Mouse (Mus musculus) mouse embryonic stem cell (cell line): ENCODE measurements around the gene Miga2.

ENCODE experiments used
- in situ Hi-C, 2 experiments: fragments of 300-500 bp; cut with MboI; formaldehyde crosslinking; loops; 1 replicate in 1 of 2; 3 replicates in 1 of 2; pipeline ENCODE4 v1.14.3; 2019 to 2020; ENCODE audit warnings: low sequenced_read_pairs in 2 of 2, low pct_unique_long_range_greater_than_20kb in 1 of 2, mixed read lengths in 1 of 2; ENCODE audit not compliant: unreplicated experiment in 1 of 2

Miga2 gene

GRCm38 (mm10) chr2:30363773-30364650, at the start of gene Miga2:
Miga2 (plus strand) TSS chr2:30364233.
- in situ Hi-C loops: no loop called here

GRCm38 (mm10) chr2:30316136-30316535, 47.9 kb upstream of the Miga2 start:
- in situ Hi-C loops: loop anchor here in 1 of 2 experiments (25.0 kb wide), 1 partner anchor 304 kb away; no protein-coding TSS in a partner anchor

DNA sequence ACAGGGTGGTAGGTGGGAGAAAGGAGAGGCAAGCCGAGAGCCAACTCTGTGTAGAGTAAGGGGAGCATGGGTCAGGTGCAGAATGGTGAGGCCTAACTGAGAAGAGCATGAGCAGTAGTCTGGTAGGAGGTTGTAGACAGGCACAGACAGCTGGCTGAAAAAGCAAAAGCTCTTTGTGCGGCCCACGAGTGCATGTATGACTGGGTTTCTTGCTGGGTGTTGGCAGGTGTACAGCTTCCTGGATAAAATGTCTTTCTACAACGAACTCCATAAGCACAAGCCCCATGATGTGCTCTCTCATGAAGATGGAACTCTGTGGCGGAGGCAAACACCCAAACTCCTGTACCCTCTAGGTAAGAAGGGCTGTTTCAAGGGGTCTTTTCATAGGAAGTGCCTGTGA, 47.1 kb upstream of the Miga2 start:
- in situ Hi-C loops: loop anchor here in 1 of 2 experiments (25.0 kb wide), 1 partner anchor 305 kb away; no protein-coding TSS in a partner anchor

DNA sequence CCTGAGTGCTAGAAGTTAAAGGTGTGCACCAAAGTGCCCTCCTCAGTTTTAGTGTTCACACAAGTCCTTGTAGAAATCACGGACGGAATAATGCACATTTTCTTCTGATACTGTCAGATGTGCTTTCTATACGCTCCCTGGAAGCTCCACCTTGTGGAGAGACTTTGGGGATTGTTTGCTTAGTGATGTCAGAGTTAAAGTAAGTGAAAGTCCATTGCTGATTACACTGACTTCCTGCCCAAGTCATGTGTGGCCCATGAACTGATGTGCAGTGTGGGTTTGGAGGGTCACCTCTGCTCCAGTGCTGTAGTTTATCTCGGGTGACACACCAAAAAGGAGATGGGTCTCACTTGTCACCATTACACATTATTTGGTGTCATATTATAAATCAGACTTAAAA, 44.8 kb upstream of the Miga2 start:
- in situ Hi-C loops: loop anchor here in 1 of 2 experiments (25.0 kb wide), 1 partner anchor 307 kb away; no protein-coding TSS in a partner anchor

DNA sequence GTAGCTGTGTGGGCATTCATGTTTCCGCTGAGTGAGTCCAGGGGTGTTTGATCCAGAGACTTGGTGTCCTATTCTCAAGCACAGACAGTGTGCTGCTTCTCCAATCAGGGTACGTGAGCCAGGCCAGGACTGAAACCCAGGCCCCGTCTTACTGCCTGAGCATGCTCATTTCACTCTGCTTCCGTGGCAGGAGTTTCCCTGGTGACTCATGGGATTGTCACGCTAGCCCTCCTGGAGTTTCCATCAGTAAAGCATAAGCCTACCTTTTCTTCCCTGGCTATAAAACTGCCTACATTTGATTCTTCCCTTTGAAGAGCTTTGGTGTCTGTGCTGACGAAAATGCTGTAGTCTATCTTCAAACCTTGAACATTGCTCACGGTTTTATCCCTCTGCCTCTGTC, 40.9 kb upstream of the Miga2 start:
- in situ Hi-C loops: loop anchor here in 1 of 2 experiments (25.0 kb wide), 1 partner anchor 311 kb away; no protein-coding TSS in a partner anchor

- in situ Hi-C loops: no loop called here
Measured at GRCm38 (mm10) chr2:30325296-30325695, 38.7 kb upstream of the Miga2 start.

GRCm38 (mm10) chr2:30327276-30327675, 36.8 kb upstream of the Miga2 start:
- in situ Hi-C loops: no loop called here

GRCm38 (mm10) chr2:30328791-30329190, 35.2 kb upstream of the Miga2 start:
- in situ Hi-C loops: no loop called here

DNA sequence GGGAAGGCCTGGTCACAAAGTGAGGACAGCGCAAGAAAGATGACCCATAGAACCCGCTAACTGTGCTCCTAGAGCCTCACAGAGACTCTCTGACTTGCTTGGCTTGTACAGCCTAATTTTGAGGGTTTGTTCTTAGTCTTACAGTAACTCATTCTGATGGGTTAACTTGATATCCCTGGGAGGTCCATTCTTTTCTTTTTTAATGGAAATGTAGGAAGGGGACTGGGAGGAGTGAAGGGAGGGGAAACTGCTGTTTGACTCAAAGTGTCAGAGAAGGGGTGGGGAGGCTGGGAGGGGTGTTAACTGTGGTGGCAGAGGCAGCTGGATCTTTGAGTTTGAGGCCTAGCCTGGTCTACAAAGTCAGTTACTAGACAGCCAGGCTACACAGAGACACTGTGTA, 28.7 kb upstream of the Miga2 start:
- in situ Hi-C loops: no loop called here

DNA sequence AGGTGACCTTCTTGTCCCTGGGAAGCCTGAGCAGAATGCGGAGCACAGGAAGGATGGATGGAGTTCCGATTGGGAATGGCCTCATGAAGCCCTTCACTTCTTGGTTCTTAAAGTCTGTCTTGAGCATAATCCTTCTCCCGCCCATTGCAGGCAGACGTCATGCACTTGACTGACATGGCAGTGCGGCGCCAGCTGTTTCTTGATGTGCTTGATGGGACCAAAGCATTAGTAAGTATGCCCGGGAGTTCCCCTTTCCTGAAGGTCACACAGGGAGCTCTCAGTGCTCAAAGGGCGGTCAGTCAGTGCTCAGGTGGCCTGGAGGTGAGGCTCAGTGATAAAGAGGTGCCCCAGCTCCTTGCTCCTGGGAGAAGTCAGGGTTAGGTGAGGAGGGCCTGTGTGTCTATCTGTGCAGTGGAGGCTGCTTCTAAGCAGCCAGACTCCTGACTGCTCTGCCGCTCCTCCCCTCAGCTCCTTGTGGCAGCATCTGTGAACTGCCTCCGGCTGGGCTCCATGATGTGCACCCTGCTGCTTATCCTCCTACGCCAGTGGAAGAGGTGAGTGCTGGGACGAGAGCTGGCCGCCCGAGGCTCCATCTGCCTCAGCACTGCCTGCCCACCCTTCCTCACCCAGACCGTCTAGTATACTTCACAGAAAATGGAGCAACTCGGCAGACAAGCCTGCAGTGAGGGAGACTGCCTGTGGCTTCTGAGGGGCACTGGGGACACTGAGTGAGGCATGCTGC, 27.7 kb upstream of the Miga2 start:
- in situ Hi-C loops: no loop called here

- in situ Hi-C loops: no loop called here
Measured at GRCm38 (mm10) chr2:30337179-30337578, 26.9 kb upstream of the Miga2 start.

DNA sequence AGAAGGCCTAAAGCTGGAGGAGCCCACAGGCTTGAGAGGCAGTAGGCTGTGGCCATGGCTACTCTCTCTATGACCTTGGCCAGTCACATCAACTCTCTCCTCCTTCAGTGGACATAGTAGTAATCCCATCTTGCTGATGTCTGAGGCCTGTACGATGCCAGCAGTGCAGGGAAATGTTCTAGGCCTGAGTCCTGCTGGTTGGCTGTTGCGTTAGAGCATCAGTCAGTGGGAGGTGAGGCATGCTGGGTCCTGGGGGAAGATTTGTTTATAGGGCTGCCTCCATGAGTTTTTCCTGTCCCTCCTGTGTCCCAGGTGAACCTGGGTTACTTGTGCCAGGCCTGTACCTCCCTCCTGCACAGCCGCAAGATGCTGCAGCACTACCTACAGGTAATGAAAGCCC, 22.0 kb upstream of the Miga2 start:
- in situ Hi-C loops: no loop called here

- in situ Hi-C loops: no loop called here
Measured at GRCm38 (mm10) chr2:30342544-30342943, 21.5 kb upstream of the Miga2 start.

- in situ Hi-C loops: no loop called here
Measured at GRCm38 (mm10) chr2:30343601-30344137, 20.4 kb upstream of the Miga2 start.

GRCm38 (mm10) chr2:30345971-30346676, 17.9 kb upstream of the Miga2 start:
- in situ Hi-C loops: no loop called here

- in situ Hi-C loops: no loop called here
Measured at GRCm38 (mm10) chr2:30349196-30349595, 14.8 kb upstream of the Miga2 start.

DNA sequence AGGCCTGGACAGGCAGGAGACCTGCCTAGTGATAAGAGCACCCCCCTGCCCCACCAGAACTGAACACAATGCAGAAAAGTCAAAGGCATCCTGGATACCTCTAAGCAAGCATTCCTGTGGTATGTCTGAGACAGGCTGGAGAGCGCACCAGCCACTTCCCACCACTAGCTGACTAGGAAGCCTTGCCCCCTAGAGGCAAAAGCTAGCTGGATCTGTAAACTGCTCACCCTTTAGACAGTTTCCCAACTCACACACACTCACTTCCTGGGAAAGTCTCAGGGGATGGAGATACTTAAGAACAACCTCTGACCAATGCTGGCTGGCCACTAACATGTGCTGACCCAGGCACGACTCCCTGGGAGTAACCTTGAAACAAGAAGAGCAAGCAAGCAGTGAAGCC, 12.9 kb upstream of the Miga2 start:
- in situ Hi-C loops: no loop called here

- in situ Hi-C loops: no loop called here
Measured at GRCm38 (mm10) chr2:30355861-30356260, 8.2 kb upstream of the Miga2 start.

DNA sequence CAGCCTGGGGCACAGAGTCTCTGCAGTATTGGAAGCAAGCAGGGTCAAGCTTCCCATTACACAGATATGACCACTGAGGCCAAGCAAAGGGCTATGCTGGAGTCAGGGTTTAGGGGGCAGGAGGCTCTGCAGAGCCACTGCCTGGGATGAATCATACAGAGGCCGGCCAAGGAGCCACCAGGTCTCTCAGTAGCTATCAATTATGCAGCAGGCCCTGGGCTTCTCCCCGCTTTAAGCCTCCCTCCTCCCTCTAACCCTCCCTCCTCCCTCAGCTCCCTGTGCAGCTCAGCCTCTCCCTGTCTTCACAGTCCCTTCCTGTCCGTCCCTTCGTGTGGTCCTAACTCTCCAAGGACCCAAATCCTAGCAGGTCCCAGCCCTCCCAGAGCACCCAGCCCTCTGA, 7.8 kb upstream of the Miga2 start:
- in situ Hi-C loops: no loop called here
